Mouse (Mus musculus) gastrocnemius, postnatal 4 days (tissue): Measurements from ENCODE around the gene Gm3591. TPM values are rescaled to one million over a fixed set of nuclear protein-coding genes. Genes with fewer than 3 reads are reported as not detected.
A peak's percentile ranks its signal among the peaks of the same experiment; 100 is the strongest.
"Not testable (repeated sequence)": the region's sequence is repeated elsewhere in the genome, so short reads cannot be mapped to it uniquely, and the experiment has no call there.

ENCODE experiments used
- DNase-seq, 2 experiments: peaks; one replicate each; pipeline ENCODE4 v3.0.0; 2021 to 2022; ENCODE audit warnings: low spot score in 2 of 2, mixed read lengths in 2 of 2
- long read RNA-seq, 2 experiments: library from polyadenylated mRNA; stranded (forward); transcript quantifications; one replicate each; pipeline ENCODE4 v2.0.0; 2021
- total RNA-seq, 2 experiments: library from RNA; stranded (reverse); gene quantifications; 2 replicates each; pipeline ENCODE4 v1.2.3; 2021

Gene Gm3591
- under 1 TPM in 1 of 2 experiments, not detected in 1; 0.32 TPM for total RNA-seq
- long read RNA-seq, experiment 1, partial matches to known transcripts, result 0 of 1 reads
- long read RNA-seq, experiment 1, other reads (novel, unspliced or antisense), result 1 of 1 reads
- long read RNA-seq, experiment 2, partial matches to known transcripts, result 0 of 1 reads
- long read RNA-seq, experiment 2, other reads (novel, unspliced or antisense), result 1 of 1 reads

DNA sequence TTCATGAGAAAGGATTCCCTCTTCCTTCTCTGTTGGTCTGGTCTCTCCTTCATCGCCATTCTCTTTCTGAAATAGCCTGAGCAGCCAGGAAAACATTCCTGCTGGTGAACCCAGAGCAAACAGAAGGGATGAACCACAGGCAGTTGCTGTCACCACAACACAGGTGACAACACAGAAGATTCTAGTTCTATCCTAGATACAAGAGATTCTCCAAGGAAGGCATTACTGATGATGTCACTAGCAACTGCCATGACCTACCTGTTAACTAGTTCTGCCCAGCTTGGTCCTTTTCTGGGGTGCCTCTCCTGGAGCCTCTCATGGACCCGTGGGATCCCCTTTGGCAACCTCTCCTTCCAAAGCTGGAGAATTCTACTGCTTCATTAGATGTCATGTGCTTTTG, at the start of gene Gm3591:
Gene Gm3591 (minus strand): TSS at position 101 of the 400 bp plus-strand sequence.
- DNase-seq, result not testable (repeated sequence)

DNA sequence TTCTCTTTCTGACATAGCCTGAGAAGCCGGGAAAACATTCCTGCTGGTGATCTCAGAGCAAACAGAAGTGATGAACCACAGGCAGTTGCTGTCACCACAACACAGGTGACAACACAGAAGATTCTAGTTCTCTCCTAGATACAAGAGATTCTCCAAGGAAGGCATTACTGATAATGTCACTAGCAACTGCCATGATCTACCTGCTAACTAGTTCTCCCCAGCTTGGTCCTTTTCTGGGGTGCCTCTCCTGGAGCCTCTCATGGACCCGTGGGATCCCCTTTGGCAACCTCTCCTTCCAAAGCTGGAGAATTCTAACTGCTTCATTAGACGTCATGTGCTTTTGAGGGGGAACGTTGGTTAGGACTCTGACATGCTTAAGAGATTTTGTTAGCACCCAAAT, 32.2 kb upstream of the Gm3591 start, which contains the start of gene Gm3594:
Gene Gm3594 (minus strand): TSS at position 101 of the 400 bp plus-strand sequence.
- DNase-seq, result not testable (repeated sequence)

DNA sequence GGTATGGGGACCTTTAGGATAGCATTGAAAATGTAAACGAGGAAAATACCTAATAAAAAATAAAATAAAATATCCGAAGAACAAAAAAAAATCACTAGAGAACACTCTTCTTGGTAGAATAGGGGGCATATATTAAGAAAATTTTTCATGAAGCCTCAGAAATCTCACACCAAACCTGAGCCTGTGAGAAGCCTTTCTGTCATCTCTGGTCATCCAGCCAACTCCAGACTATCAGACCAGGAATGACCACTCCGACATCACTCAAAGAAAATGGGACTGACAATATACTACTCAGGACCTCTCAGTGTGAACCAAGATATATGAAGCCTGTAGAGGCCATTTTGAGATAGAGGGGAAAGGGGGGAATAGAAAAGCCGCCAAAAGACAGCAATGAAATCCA, 28.5 kb upstream of the Gm3591 start:
- DNase-seq, result peak in 1 of 2 experiments; percentile 5

DNA sequence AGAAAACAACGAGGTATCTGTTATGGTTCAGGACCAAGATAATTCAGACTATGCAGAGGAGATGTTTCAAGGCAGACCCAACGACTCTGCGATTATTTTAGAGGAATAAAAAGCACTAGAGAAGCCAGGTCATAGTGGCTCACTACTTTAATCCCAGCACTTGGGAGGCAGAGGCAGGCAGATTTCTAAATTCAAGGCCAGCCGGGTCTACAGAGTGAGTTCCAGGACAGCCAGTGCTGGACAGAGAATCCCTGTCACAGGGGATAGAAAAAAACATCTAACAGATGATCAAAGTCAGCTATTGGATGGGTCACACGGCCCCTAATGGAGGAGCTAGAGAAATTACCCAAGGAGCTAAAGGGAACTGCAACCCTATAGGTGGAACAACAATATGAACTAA, 27.9 kb upstream of the Gm3591 start:
- DNase-seq, result peak in 1 of 2 experiments; percentile 5

DNA sequence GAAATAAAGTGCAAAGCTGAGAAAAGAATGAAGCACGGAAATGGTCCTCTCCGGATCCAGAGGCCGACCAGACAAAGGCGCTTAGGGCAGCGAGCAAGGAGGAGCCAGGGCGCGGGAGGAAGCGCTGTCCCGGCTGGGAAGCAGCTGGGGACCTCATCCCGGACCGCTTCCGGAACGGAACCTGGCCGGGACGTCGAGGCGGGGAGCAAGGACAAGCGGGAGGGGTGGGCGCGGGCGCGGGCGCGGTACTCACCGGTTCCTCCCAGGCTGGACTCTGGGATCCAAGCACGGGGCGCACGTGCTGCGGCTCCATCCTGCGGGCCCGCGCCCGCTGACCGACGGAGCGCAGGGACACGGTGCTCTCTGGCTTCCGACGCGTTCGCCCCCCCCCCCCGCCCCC, 14.5 kb upstream of the Gm3591 start:
- peak; percentile 7 to 12 for DNase-seq

DNA sequence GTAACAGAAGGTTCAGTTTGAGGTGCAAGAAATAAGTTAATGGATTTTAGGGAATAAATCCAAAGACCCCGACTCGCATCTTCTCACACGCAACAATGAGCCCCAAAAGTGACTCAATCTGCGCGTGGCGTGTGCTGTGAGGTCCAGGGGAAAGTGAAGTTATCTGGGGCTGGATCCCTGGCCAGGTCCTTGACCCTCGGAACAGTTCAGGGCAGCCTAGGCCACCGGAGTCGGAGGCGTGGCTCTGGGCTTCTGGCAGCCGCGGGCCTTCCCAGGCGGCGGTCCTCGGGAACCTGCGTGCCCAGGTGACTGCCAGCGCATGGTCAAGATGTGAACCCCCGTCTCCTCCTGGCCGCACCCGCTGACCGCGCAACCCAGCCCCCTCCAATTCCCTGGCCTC, 14.1 kb upstream of the Gm3591 start:
- peak; percentile 4 to 10 for DNase-seq

DNA sequence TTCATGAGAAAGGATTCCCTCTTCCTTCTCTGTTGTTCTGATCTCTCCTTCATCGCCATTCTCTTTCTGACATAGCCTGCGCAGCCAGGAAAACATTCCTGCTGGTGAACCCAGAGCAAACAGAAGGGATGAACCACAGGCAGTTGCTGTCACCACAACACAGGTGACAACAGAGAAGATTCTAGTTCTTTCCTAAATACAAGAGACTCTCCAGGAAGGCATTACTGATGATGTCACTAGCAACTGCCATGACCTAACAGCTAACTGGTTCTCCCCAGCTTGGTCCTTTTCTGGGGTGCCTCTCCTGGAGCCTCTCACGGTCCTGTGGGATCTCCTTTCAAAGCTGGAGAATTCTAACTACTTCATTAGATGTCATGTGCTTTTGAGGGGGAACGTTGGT, 22.1 kb downstream of the Gm3591 start, which contains the start of gene Gm16440:
Gene Gm16440 (minus strand): TSS at position 101 of the 400 bp plus-strand sequence.
- DNase-seq, result not testable (repeated sequence)

Other genes starting within 250 kb of the Gm3591 start
- under 1 TPM; 0.67 to 0.71 TPM for gene Gm21560, start 193.2 kb downstream of the Gm3591 start, total RNA-seq
- under 1 TPM; 0.39 to 0.44 TPM for gene Gm3411, start 125.2 kb downstream of the Gm3591 start, total RNA-seq
- not detected for gene Gm21103, start 107.6 kb downstream of the Gm3591 start, total RNA-seq
- not detected for gene Gm3618, start 68.8 kb downstream of the Gm3591 start, total RNA-seq
- gene Gm16440, start 22.2 kb downstream of the Gm3591 start, total RNA-seq, result not detected
- gene Gm3594, start 32.1 kb upstream of the Gm3591 start, total RNA-seq, result not detected
- not detected for gene Gm8356, start 124.8 kb upstream of the Gm3591 start, total RNA-seq
- 1 to 10 TPM; 1.5 TPM for gene Gm3629, start 178.1 kb upstream of the Gm3591 start, total RNA-seq
- not detected for gene Gm3460, start 209.9 kb upstream of the Gm3591 start, total RNA-seq